Mouse (Mus musculus): ENCODE results near the gene Bcl2l11. TPM values are rescaled to one million over a fixed set of nuclear protein-coding genes. Genes with fewer than 3 reads are reported as not detected.
"Not testable (repeated sequence)": the region's sequence is repeated elsewhere in the genome, so short reads cannot be mapped to it uniquely, and the experiment has no call there.

Gene Bcl2l11
- total and polyA plus RNA-seq, 2 experiments from 2014 or later: 5.1 to 6.5 TPM

- no peak overlapping the region for H3K9ac ChIP-seq (replicated peaks; ENCODE audit: low read length, poor library complexity, severe bottlenecking)
These were observed 54.1 kb downstream of the Bcl2l11 start for GRCm38 (mm10) chr2:128179808-128180379.

GRCm38 (mm10) chr2:128182181-128182580, 56.3 kb downstream of the Bcl2l11 start:
- H3K27ac ChIP-seq (ENCODE audit: low read depth, low read length); H3K4me1 ChIP-seq (ENCODE audit: insufficient read depth, low read length); DNase-seq (ENCODE audit: low spot score); H3K4me2 ChIP-seq (ENCODE audit: low read depth, low read length, poor library complexity, severe bottlenecking); H3K4me3 ChIP-seq (ENCODE audit: low read depth, low read length); H3K36me3 ChIP-seq (ENCODE audit: insufficient read depth, low read length); ATAC-seq (ENCODE audit: low FRiP score); H3K27me3 ChIP-seq (ENCODE audit: insufficient read depth, low read length); H3K9me3 ChIP-seq (ENCODE audit: low read length); H3K9ac ChIP-seq (replicated peaks; ENCODE audit: low read length, poor library complexity, severe bottlenecking): not testable (repeated sequence)
- 93% methylated on average over 9 of the region's 9 CpGs for WGBS

More at GRCm38 (mm10) chr2:128179808-128180379, 54.1 kb downstream of the Bcl2l11 start:
- WGBS: 30% methylated on average over 9 of the region's 9 CpGs
- H3K4me2 ChIP-seq (ENCODE audit: low read depth, low read length, poor library complexity, severe bottlenecking): no peak overlapping the region
- H3K27me3 ChIP-seq (ENCODE audit: insufficient read depth, low read length): no peaks in the 10 kb centered on the region
- TF ChIP-seq CTCF (IDR thresholded peaks at IDR 0.05): no peak
- no peak overlapping the region for H3K4me3 ChIP-seq (ENCODE audit: low read depth, low read length)
- no peaks in the 10 kb centered on the region for H3K9me3 ChIP-seq (ENCODE audit: low read length)
- H3K4me1 ChIP-seq (ENCODE audit: insufficient read depth, low read length): no peaks in the 10 kb centered on the region; the same call in 1 of the 2 replicates
- no peak overlapping the region for H3K27ac ChIP-seq (ENCODE audit: low read depth, low read length)
- ATAC-seq (ENCODE audit: low FRiP score) (no peak), DNase-seq (ENCODE audit: low spot score) (no peak)
- no peaks in the 10 kb centered on the region for H3K36me3 ChIP-seq (ENCODE audit: insufficient read depth, low read length)

- no peak for DNase-seq (ENCODE audit: low spot score)
- Histone ChIP-seq H3K4me1 (ENCODE audit: insufficient read depth, low read length) (no peaks in the 10 kb centered on the region), H3K9ac (replicated peaks; ENCODE audit: low read length, poor library complexity, severe bottlenecking) (no peak overlapping the region), H3K27me3 (ENCODE audit: insufficient read depth, low read length) (no peaks in the 10 kb centered on the region), H3K9me3 (ENCODE audit: low read length) (no peaks in the 10 kb centered on the region), H3K27ac (ENCODE audit: low read depth, low read length) (no peak overlapping the region), H3K4me3 (ENCODE audit: low read depth, low read length) (no peak overlapping the region), H3K36me3 (ENCODE audit: insufficient read depth, low read length) (no peaks in the 10 kb centered on the region), H3K4me2 (ENCODE audit: low read depth, low read length, poor library complexity, severe bottlenecking) (no peak overlapping the region)
- no peak for ATAC-seq (ENCODE audit: low FRiP score)
- TF ChIP-seq CTCF (IDR thresholded peaks at IDR 0.05): no peak
- WGBS: 90% methylated on average over 4 of the region's 4 CpGs
These were observed 56.9 kb downstream of the Bcl2l11 start for GRCm38 (mm10) chr2:128182751-128183150.

GRCm38 (mm10) chr2:128183762-128184161, 57.9 kb downstream of the Bcl2l11 start:
- no peak for TF ChIP-seq CTCF (IDR thresholded peaks at IDR 0.05)
- DNase-seq (ENCODE audit: low spot score) (no peak), ATAC-seq (ENCODE audit: low FRiP score) (no peak)
- Histone ChIP-seq H3K9me3 (ENCODE audit: low read length) (no peaks in the 10 kb centered on the region), H3K4me3 (ENCODE audit: low read depth, low read length) (no peak overlapping the region), H3K36me3 (ENCODE audit: insufficient read depth, low read length) (no peaks in the 10 kb centered on the region), H3K4me1 (ENCODE audit: insufficient read depth, low read length) (no peaks in the 10 kb centered on the region), H3K4me2 (ENCODE audit: low read depth, low read length, poor library complexity, severe bottlenecking) (no peak overlapping the region), H3K27ac (ENCODE audit: low read depth, low read length) (no peak overlapping the region), H3K27me3 (ENCODE audit: insufficient read depth, low read length) (no peaks in the 10 kb centered on the region), H3K9ac (replicated peaks; ENCODE audit: low read length, poor library complexity, severe bottlenecking) (no peak overlapping the region)
- WGBS: 96% methylated on average over 4 of the region's 4 CpGs

GRCm38 (mm10) chr2:128185942-128186341, 60.1 kb downstream of the Bcl2l11 start:
- DNase-seq (ENCODE audit: low spot score): no peak

GRCm38 (mm10) chr2:128187277-128187676, 61.4 kb downstream of the Bcl2l11 start:
- WGBS: 97% methylated on average over 1 of the region's 1 CpGs
- no peak for TF ChIP-seq CTCF (IDR thresholded peaks at IDR 0.05)
- Histone ChIP-seq H3K9me3 (ENCODE audit: low read length) (no peaks in the 10 kb centered on the region), H3K36me3 (ENCODE audit: insufficient read depth, low read length) (no peaks in the 10 kb centered on the region), H3K4me3 (ENCODE audit: low read depth, low read length) (no peak overlapping the region), H3K27ac (ENCODE audit: low read depth, low read length) (no peak overlapping the region), H3K4me1 (ENCODE audit: insufficient read depth, low read length) (no peaks in the 10 kb centered on the region), H3K9ac (replicated peaks; ENCODE audit: low read length, poor library complexity, severe bottlenecking) (no peak overlapping the region), H3K27me3 (ENCODE audit: insufficient read depth, low read length) (no peaks in the 10 kb centered on the region), H3K4me2 (ENCODE audit: low read depth, low read length, poor library complexity, severe bottlenecking) (no peak overlapping the region)
- no peak for DNase-seq (ENCODE audit: low spot score)
- ATAC-seq (ENCODE audit: low FRiP score): no peak

More at GRCm38 (mm10) chr2:128185942-128186341, 60.1 kb downstream of the Bcl2l11 start:
- no peaks in the 10 kb centered on the region for H3K9me3 ChIP-seq (ENCODE audit: low read length)
- no peaks in the 10 kb centered on the region for H3K4me1 ChIP-seq (ENCODE audit: insufficient read depth, low read length)
- WGBS: 77% methylated on average over 4 of the region's 4 CpGs
- H3K27ac ChIP-seq (ENCODE audit: low read depth, low read length): no peak overlapping the region
- no peak overlapping the region for H3K4me3 ChIP-seq (ENCODE audit: low read depth, low read length)
- H3K36me3 ChIP-seq (ENCODE audit: insufficient read depth, low read length): no peaks in the 10 kb centered on the region
- no peak for ATAC-seq (ENCODE audit: low FRiP score)
- H3K4me2 ChIP-seq (ENCODE audit: low read depth, low read length, poor library complexity, severe bottlenecking): no peak overlapping the region
- no peak for TF ChIP-seq CTCF (IDR thresholded peaks at IDR 0.05)
- no peak overlapping the region for H3K9ac ChIP-seq (replicated peaks; ENCODE audit: low read length, poor library complexity, severe bottlenecking)
- no peaks in the 10 kb centered on the region for H3K27me3 ChIP-seq (ENCODE audit: insufficient read depth, low read length)

Measured in midbrain, postnatal 0 days (tissue).